Mouse (Mus musculus): ENCODE data around the gene Hdac10.
A peak's percentile ranks its signal among the peaks of the same experiment; 100 is the strongest.

Gene Hdac10

DNA sequence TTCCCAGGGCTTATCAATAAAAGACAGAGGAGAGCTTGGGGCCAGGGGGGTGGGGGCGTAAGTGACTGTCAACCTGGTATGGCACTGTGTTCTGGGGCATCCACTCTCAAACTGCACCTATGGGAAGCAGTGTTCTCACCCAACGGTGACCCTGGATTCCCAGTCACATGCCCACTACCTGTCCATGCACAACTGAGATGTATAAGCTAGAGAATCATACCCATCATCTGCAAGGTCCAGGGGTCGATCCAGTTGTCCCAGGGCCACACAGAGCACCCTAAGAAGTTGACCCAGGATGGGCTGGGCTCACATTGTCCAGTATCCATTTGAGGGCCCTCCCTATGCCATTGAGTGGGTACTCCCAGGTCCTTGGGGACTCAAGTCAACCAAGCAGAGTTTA is 4.2 kb downstream of the Hdac10 start:
- DNase-seq (ENCODE audit: low spot score), result no peak

DNA sequence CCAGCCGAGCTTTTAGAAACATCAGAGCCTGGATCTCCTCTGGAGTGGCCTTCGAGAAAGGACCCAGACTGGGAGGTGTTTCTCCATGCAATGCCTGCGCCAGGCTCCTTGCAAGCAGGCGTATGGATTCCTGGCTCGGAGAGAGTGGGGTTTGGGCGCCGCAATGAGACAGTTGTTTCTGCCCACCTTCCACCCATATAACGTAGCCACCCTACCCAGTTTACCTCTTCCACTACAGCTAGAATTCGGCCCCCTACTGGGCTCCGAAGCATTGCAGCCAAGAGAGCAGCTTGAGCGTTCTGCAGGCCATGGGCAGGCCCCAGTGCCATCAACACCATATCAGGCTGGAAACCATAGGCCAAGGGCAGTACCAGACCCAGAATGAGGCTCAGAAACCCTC is 4.9 kb downstream of the Hdac10 start:
- DNase-seq (ENCODE audit: low spot score), result no peak

DNA sequence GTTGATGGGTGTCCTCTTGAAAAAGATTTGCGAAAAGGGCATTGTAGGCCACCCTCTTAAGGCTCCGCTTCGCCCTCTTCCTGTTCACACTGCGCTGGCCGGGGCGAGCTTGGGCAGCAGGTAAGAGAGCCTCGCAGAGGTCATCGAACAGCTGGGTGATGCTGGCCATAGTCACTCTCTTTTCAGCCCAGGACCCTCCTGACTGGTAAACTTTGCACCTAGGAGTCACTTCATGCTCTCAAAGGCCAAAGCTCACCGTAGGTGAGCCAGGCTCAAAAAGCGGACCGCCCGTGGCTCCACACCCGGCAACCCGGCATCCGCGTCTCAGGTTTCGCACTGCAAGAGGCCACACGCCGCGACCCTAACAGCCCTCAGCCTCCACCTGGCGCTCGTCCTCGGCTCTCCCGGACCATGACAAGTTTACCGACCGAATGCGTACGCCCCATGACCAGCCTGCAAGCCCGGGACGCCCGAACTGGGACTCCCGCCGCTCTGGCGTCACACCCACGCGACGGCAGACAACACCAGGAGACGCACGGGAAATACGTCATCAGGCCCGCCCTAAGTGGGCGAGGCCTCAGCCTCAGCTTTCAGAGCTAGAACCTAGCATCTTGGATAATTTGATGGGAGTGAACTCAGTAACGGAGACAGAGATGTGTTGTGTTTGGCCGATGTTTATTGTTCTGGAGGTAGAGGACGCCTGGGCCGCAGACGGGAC is 5.7 kb downstream of the Hdac10 start, which contains the start of gene Tubgcp6:
Gene Tubgcp6 (minus strand): TSS at position 464 of the 718 bp plus-strand sequence.
- DNase-seq (ENCODE audit: low spot score), result peak; percentile 95

DNA sequence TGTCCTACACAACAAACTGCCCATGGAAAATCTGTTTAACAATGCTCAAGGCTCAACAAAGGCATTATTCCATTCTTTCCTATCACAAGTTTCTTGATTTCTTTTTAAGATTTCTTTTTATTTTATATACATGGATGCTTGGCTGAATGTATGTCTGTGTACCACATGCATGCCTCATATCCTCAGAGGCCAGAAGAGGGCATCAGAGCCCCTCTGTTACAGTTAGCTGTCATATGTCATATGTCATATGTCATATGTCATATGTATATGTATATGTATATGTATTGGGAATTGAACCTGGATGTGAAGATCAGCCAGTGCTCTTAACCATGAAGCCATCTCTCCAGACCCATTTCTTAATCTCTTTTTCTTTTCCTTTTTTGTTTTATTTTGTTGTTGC is 10.5 kb downstream of the Hdac10 start:
- DNase-seq (ENCODE audit: low spot score), result no peak

DNA sequence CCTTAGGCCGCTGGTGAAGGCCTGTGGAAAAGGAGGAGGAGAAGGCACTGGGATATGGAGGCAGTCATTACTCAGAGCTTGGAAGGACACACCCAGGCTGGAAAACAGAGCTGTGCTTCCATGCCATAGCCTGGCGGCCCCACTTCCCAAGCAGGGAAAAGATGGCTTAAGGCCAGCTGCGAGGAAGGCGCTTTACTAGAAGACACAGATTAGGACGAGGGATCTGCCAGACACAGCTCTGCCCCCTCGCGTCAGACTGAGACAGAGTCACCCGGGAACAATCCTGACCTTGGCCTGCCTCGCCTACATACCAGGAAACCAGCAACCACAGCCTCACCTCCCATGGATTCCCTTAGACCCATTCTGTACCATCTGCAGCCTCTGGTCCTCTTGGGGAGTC is 18.4 kb downstream of the Hdac10 start:
- DNase-seq (ENCODE audit: low spot score), result no peak

DNA sequence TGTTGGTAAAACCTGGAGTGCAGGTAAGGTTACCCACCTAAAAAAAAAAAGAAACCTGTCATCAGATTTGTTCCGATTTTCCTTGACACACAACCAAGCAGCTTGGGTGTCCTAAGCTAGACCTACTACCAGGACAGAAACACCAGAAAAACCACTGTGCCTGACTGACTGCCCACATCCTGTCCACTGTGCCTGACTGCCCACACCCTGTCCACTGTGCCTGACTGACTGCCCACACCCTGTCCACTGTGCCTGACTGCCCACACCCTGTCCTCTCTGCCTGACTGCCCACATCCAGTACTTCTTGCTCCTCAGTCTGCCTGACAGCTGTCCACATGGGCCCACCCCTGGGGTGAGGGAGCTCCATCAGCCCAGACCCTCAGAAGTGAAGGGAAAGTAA is 21.5 kb downstream of the Hdac10 start:
- DNase-seq (ENCODE audit: low spot score), result no peak

DNA sequence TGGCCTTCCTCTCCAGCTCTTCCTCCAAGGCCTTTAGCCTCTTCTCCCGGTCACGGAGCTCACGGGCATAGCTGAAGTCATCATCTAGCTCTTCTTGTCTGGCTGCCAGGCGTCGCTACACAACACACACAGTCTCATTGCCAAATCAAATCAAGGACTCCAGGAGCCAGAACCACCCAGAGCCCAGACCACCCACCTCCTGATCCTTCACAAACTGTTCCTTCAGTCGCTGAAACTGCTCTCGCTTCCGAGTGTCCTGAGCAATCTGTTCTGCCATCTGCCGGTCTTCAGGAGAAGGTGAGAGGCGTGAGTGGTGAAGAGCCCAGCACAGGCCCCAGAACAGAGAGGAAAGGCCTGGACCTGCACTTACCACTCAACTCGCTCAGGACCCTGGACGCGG is 22.4 kb downstream of the Hdac10 start:
- DNase-seq (ENCODE audit: low spot score), result no peak

DNA sequence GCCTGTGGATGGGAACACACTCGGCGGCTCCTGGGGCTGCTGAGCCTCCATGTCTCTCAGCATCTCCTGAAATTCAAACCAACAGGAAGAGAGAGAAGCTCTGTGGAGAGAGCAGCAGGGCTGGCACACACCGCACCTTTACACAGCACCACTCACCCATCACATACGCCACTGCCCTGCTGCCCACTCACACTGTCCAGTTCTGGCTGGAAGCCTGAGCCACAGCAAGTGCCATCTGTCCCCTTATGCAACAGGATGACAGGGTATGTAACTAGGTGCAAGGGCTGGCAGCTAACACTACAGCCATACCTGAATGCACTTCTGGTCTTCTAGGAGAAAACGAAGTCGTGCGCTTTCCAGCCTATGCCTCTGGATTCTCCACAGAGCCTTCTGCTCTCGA is 24.1 kb downstream of the Hdac10 start:
- no peak for DNase-seq (ENCODE audit: low spot score)

DNA sequence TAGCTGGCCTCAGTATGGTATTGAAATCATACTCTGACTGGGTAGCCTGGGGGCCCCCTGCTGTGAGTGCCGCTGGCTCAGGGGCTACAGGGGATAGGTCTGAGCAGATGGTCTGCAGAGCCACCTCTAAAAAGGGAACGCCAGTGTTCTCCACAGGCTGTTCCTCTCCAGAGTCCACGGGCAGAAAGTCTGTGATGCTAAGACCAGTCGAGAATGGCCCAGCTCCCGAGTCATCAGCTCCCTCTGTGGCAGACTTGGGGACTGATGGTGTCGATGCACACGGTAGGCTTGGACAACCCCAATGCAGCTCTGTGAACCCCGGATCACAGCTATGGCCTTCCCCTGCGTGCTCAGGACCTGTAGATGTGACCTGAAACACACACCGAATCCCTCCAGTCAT is 24.6 kb downstream of the Hdac10 start:
- DNase-seq (ENCODE audit: low spot score), result no peak

DNA sequence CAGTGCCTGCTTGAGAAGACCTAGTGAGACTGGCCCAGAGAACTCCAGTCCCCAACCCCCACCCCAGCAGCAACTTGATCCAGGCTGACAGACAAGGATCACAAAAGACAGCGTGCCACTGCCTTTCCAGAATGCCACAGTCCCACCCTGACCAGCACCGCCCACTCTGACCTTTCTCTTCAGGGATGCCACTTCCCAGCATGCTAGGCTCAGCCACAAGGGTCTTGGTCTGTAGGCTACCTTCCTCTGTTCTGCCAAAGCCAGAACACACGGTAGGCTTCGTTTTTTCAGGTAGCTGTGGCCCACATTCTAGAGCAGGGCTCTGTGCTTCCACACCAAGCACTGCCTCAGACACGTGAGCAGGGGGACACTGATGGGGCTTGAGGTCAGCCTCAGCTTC is 25.9 kb downstream of the Hdac10 start:
- DNase-seq (ENCODE audit: low spot score), result no peak

DNA sequence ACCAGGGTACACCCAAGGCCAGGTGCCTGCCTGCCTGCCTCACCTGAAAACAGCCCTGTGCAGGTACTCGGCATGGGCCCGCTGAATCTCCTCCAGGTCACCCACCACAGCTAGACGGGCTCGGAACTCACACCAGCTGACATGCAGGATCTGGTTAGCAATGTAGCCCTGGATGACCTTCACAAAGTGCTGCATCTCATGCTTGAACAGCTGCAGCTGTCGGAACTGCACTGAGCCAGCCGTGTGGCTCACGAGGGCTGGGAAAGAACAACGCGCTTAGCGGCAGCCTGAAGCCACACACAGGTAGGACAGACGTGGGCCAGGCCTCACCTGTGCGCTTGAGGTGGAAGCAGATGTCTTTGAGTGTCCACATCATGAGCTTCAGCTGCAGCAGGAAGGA is 27.7 kb downstream of the Hdac10 start:
- no peak for DNase-seq (ENCODE audit: low spot score)

DNA sequence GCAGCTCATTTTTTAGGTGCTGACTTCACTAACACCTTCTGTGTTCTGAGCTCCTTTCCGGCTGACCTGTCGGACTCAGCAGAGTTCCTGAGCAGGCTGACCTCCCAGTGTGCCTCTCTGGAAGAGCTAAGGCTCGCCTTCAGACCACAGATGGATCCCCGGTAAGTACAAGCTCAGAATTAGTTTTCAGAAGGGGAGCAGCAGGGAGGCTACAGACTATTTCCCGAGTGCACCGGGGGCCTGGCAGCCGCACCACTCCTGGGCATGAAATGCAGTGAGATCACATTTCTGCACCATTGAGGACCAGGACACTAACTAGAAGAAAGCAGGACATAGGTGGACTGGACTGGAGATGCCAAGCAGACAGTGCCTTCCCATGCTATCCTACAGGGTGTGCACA is 29.9 kb downstream of the Hdac10 start:
- DNase-seq (ENCODE audit: low spot score), result no peak

DNA sequence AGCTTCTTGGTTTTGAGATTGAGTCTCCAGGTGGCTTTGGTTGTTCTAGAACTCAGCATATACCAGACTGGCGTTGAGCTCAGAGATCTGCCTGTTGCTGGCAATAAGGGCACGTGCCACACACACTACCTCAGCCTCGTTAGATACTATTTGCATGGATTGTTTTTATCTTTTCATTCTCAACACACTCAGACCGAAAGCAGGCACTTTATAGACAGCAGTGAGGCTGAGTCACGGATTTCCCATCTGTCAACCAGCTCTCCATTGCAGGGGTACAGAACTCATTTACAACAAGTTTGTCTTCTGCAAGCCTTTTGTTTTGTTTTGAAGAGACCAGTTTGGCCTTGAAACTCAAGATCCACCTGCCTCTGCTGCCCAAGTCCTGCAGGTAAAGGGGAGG is 31.1 kb downstream of the Hdac10 start:
- no peak for DNase-seq (ENCODE audit: low spot score)

DNA sequence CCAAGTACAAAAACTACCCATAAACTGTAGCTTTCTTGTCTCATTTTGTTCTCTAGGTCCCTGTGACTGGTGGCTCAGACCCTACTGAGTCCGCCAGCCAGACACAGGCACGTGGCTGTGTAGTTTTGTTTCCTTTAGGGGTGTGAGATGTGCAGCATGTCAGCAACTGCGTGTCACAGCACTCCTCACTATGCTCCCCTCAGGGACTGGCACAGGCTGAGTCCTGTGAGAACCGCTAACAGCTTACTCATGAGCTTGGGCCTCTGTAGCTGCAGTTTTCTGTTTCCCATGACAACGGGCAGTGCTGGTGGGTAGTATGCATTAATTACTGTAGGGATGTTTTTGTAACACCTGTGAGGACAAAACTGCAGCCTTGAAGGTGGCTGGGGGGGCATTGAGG is 36.3 kb downstream of the Hdac10 start:
- no peak for DNase-seq (ENCODE audit: low spot score)

DNA sequence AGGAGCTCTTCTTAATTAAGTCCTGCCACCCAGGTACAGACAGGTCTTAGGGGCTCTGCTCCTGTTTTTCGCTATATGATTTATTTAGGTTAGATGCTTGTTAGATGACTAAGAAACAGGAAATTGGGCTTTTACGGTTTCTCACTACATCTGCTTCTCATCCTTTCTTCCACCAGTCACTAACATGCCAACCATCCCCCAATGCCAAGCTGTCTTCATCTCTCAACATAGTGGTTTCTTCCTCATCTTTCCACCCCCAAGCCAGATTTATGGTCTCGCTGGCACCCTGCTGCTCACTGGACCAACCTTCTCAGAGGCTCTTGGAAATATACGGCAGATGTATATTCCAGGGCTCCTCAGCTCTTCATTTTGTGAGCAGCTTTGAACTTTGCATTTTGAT is 37.8 kb downstream of the Hdac10 start:
- DNase-seq (ENCODE audit: low spot score), result no peak

DNA sequence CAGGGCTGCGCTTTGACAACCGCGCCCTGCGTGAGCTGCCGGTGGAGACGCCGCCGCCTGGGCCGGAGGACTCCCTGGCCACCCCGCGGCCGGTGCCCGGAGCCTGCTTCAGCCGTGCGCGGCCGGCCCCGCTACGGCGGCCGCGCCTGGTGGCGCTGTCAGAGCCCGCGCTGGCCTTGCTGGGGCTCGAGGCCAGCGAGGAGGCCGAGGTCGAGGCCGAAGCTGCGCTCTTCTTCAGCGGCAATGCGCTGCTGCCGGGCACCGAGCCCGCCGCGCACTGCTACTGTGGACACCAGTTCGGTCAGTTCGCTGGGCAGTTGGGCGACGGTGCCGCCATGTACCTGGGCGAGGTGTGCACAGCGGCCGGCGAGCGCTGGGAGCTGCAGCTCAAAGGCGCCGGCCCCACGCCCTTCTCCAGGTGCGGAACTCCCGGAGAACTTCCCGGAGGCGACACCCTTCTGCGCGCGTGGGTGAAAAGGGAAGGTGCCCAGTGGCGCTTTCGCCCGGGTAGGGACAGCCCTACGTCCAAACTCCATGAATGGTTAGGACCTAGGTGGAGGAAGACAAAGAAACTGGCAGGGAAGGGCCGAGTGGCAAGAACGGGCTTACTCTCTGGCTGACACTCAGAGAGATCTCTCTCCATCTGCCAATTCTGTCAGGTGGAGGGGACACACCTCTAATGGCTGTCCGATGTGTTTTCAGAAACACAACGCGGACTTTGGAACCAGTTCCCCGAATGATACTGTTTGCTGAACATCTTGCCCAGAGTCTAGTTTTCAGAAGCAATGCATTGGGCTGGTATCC is 39.0 kb downstream of the Hdac10 start:
- DNase-seq (ENCODE audit: low spot score), result peak; percentile 35

DNA sequence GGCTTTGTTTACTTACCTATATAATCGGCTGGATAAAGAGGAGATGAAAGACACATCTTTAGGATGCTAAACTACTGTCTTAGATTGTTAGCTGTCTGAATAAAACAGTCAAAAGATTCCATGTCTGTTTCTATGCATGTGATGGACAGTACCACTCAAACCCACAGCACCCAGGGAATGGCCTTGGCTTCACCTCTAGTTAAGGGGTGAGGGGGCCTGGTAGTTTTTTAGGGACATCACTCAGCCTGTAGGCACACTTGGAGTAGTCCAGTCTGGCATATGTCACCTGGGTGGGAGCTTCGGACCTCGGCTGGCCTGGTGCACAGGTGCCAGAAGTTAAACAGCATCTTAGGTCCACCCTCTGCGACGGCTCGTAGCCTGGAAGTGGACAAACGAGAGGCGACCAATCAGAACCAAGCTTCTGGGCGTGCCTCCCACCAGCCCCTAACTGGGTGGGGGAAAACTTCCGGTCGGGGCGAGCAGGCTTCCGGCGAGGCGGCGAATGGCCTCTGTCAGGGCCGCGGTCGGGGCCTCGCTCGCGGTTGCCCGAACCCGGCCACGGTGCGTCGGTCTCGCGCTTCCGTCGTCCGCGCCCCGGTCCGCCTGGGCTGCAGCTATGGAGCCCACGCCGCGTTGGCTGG is 39.8 kb downstream of the Hdac10 start, which contains the start of gene Selenoo:
Gene Selenoo (plus strand): TSS at position 478 of the 641 bp plus-strand sequence.
- peak; percentile 88 for DNase-seq (ENCODE audit: low spot score)

DNA sequence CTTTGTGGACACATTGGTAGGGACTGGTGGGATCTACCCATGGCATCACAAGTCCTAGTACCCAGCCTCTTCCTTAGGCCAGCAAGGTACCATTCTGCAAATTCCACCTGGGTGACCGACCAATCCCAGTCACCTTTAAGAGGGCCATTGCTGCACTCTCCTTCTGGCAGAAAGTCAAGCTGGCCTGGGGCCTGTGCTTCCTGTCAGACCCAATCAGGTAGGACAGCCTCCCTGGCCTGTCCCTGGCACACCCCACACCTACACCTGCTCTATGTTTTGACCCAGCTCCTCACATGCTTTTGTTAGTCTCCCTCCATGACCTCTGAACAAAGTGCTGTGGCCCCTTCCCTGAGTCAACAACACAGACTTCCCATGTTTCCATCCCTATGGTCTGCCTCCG is 43.7 kb downstream of the Hdac10 start:
- no peak for DNase-seq (ENCODE audit: low spot score)

DNA sequence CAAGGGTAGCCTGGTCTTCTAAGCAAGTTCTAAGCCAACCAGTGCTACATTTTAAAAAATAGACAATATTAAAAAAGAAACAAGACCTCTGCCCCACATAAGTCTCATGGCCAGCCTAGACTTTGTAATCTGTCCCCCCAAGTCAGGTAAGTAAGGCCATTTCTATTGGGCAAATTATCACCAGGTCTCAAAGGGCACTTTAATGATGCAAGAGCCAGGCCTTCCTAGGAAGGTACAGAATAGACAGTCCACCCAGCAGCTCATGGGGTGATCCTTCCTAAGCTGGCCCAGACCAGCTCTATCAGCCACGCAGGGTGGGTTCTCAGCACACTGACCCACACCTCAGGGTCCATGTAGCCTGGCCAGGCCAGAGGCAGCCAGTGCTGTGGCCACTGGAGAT is 44.6 kb downstream of the Hdac10 start:
- no peak for DNase-seq (ENCODE audit: low spot score)

DNA sequence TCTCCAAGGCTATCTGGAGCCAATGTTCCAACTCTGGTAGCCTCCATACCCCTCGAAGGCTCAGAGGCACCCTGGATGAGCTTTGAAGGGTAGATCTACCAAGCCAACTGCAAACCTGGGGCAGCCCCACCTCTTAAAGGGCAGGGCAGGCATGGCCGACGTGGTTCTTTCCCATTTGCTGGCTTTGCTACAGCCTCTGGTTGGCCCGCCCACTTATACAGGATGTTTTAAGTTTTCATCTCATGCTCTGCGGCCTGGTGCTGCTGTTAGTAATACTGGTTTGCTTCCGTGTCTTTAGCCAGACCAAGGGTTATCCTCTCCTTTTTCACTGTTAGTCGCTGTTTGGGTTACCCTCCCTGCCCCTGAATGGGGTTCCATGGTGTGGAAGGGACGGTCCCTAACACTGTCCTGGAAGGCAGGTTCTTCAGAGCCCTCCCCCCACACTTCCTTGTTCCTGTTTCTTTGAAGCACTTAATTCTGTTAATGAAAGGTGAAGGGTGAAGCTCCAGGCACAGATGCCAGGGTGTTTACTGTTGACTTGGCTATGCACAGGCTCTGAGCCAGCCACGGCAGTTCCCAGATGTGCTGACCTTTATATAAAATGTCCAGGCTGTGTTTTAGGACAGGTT is 50.2 kb downstream of the Hdac10 start:
- peak; percentile 33 for DNase-seq (ENCODE audit: low spot score)

DNA sequence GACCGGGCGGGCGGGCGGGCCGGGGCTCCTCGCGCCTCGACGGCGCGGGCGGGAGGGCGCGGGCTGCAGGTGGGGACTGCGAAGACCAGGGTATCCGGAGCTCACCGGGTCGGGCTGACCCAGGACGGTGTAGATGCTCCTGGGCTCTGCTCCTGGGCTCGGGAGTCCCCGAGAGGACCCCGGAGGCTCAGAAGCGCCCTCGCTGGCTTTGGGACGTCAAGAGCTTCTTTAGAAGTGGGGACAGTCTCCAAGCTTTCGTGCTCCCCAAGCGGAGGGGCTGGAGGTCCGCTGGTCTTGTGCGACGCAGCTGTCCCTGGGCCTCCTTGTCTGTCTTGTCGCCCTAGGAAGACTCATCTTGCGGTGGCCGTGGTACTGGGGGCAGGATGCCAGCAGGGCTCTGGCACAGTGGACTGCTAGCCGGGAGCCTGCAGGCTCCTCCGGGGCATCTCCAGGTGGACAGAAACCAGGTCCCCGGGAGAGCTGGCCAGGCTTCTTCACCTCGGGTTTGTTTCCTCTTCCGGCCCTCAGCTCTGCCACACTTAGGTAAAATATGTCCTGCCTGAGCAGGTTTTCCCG is 52.3 kb downstream of the Hdac10 start:
- DNase-seq (ENCODE audit: low spot score), result peak; percentile 46

DNA sequence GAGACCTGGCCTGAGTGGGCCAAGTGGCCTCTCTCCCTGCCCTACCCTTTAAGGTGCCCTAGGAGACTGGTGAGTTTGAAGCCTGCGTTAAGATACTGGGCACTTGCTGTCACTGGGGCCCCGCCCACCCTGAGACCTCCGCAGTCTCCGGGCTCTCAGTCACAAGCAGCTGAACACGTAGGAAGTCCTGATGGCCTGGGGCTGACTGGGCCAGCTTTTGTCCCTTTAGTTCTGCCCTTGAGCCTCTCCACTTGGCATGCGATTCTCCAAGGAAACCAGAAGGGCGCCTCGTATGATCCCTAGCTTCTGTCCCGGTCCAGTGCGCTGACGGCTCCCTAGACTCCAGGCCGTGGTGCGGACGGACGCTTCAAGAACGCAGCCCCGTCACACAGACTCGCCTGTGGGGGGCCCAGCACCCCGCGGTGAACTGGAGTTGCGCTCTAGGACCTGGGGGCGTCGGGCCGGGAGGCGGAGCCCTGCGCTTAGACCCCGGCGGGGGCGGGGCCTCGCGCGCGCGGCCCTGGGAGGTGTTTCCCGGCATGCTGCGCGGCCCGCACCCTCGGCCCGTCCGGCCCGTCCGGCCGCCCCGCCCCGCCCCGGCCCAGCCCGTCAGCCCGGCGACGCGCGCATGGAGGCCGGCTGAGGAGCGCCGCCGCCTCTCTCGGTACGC is 52.9 kb downstream of the Hdac10 start:
- DNase-seq (ENCODE audit: low spot score), result peak; percentile 78
